Mouse (Mus musculus) brain, embryonic 14.5 days (tissue): ENCODE results near the gene Olfr725.

Experiments
- CTCF ChIP-seq: fragments of 200-500 bp; IDR thresholded peaks from 2 replicates; pipeline ENCODE4 v1.5.1; 2012; ENCODE audit warnings: inconsistent platforms, mild to moderate bottlenecking, moderate library complexity, borderline replicate concordance; ENCODE audit not compliant: insufficient read depth, insufficient read length; ENCODE audit errors: extremely low read depth
- POLR2A ChIP-seq: fragments of 200-500 bp; IDR thresholded peaks from 2 replicates; pipeline ENCODE4 v1.6.1; 2012; ENCODE audit warnings: mild to moderate bottlenecking, inconsistent platforms, borderline replicate concordance; ENCODE audit not compliant: poor library complexity, insufficient read depth, insufficient read length, severe bottlenecking; ENCODE audit errors: extremely low read depth

GRCm38 (mm10) chr14:50026371-50026770 lies 13.8 kb downstream of the Olfr725 start:
- TF ChIP-seq POLR2A (no peak), CTCF (no peak)
